Mouse (Mus musculus) embryonic stem cell, embryonic (primary cell): ENCODE measurements around the gene Mthfd1l.

Experiments used
- CTCF ChIA-PET, 4 experiments: fragments of 300-600 bp in 2 of 4; fragments of 350-600 bp in 2 of 4; sonication (Branson Sonifier 250); formaldehyde crosslinking; loops; one replicate each; lab custom pipeline; 2022; ENCODE audit warnings: inconsistent platforms in 2 of 4; lab: Charles Lee
- POLR2A ChIA-PET, 4 experiments: fragments of 300-600 bp in 2 of 4; fragments of 350-600 bp in 2 of 4; sonication (Branson Sonifier 250); formaldehyde crosslinking; loops; one replicate each; lab custom pipeline; 2022; ENCODE audit warnings: antibody characterized with exemption in 4 of 4, inconsistent platforms in 1 of 4; lab: Charles Lee

The Mthfd1l gene

GRCm38 (mm10) chr10:4159541-4160090, 186.7 kb downstream of the Mthfd1l start:
- ChIA-PET POLR2A (interaction anchor here in 1 of 4 experiments (1.8 to 3.8 kb wide), 2 partner anchors 10 kb away, joined by 6 to 14 read pairs; no protein-coding TSS in a partner anchor), CTCF (interaction anchor here in 1 of 4 experiments (0.8 kb wide), 1 partner anchor 14 kb away, joined by 3 read pairs; no protein-coding TSS in a partner anchor)

- POLR2A ChIA-PET, result interaction anchor here in 3 of 4 experiments (0.5 to 3.8 kb wide), 8 partner anchors 8 to 238 kb away, joined by 3 to 14 read pairs (median 3); no protein-coding TSS in a partner anchor
- CTCF ChIA-PET, result interaction anchor here in 2 of 4 experiments (0.6 to 1.0 kb wide), 3 partner anchors 68 to 212 kb away, joined by 4 to 5 read pairs (median 5); no protein-coding TSS in a partner anchor
Measured at GRCm38 (mm10) chr10:4160242-4160785, 187.4 kb downstream of the Mthfd1l start.

GRCm38 (mm10) chr10:4162049-4162448, 189.1 kb downstream of the Mthfd1l start:
- ChIA-PET CTCF (no interaction called here), POLR2A (no interaction called here)

- POLR2A ChIA-PET, result interaction anchor here in 1 of 4 experiments (0.8 kb wide), 1 partner anchor 15 kb away, joined by 3 read pairs; no protein-coding TSS in a partner anchor
Measured at GRCm38 (mm10) chr10:4162976-4163375, 190.1 kb downstream of the Mthfd1l start.

GRCm38 (mm10) chr10:4164681-4165080, 191.8 kb downstream of the Mthfd1l start:
- CTCF ChIA-PET, result interaction anchor here in 2 of 4 experiments (0.6 kb wide), 2 partner anchors 40 to 189 kb away, joined by 3 read pairs; no protein-coding TSS in a partner anchor
- POLR2A ChIA-PET, result interaction anchor here in 2 of 4 experiments (1.3 to 1.6 kb wide), 5 partner anchors 9 to 169 kb away, joined by 3 to 4 read pairs (median 4); no protein-coding TSS in a partner anchor

More at GRCm38 (mm10) chr10:4162976-4163375, 190.1 kb downstream of the Mthfd1l start:
- CTCF ChIA-PET, result no interaction called here

GRCm38 (mm10) chr10:4168222-4168798, 195.4 kb downstream of the Mthfd1l start:
- CTCF ChIA-PET, result interaction anchor here in 1 of 4 experiments (0.7 kb wide), 1 partner anchor 64 kb away, joined by 5 read pairs; no protein-coding TSS in a partner anchor

GRCm38 (mm10) chr10:4174229-4174628, 201.3 kb downstream of the Mthfd1l start:
- POLR2A ChIA-PET, result interaction anchor here in 2 of 4 experiments (0.6 to 1.2 kb wide), 3 partner anchors 16 to 209 kb away, joined by 3 to 5 read pairs (median 4); no protein-coding TSS in a partner anchor
- CTCF ChIA-PET, result no interaction called here

More at GRCm38 (mm10) chr10:4168222-4168798, 195.4 kb downstream of the Mthfd1l start:
- POLR2A ChIA-PET, result interaction anchor here in 1 of 4 experiments (0.6 to 1.3 kb wide), 8 partner anchors 9 to 197 kb away, joined by 3 to 4 read pairs (median 3); no protein-coding TSS in a partner anchor

GRCm38 (mm10) chr10:4174717-4175116, 201.8 kb downstream of the Mthfd1l start:
- POLR2A ChIA-PET, result interaction anchor here in 1 of 4 experiments (0.6 to 1.7 kb wide), 4 partner anchors 11 to 165 kb away, joined by 3 to 5 read pairs (median 4); no protein-coding TSS in a partner anchor

GRCm38 (mm10) chr10:4177285-4177684, 204.4 kb downstream of the Mthfd1l start:
- CTCF ChIA-PET, result interaction anchor here in 1 of 4 experiments (1.4 kb wide), 1 partner anchor 26 kb away, joined by 4 read pairs; no protein-coding TSS in a partner anchor
- POLR2A ChIA-PET, result interaction anchor here (0.5 to 1.9 kb wide), 11 partner anchors 9 to 830 kb away, joined by 3 to 5 read pairs (median 3); no protein-coding TSS in a partner anchor

More at GRCm38 (mm10) chr10:4174717-4175116, 201.8 kb downstream of the Mthfd1l start:
- CTCF ChIA-PET, result interaction anchor here in 2 of 4 experiments (1.0 to 1.2 kb wide), 2 partner anchors 86 to 230 kb away, joined by 3 read pairs; no protein-coding TSS in a partner anchor

GRCm38 (mm10) chr10:4179049-4179790, 206.3 kb downstream of the Mthfd1l start:
- POLR2A ChIA-PET, result interaction anchor here in 2 of 4 experiments (0.7 to 1.6 kb wide), 6 partner anchors 8 to 92 kb away, joined by 3 to 5 read pairs (median 3); no protein-coding TSS in a partner anchor
- CTCF ChIA-PET, result no interaction called here

- ChIA-PET POLR2A (interaction anchor here in 1 of 4 experiments (1.3 kb wide), 1 partner anchor 11 kb away, joined by 3 read pairs; no protein-coding TSS in a partner anchor), CTCF (no interaction called here)
Measured at GRCm38 (mm10) chr10:4181953-4182352, 209.0 kb downstream of the Mthfd1l start.

GRCm38 (mm10) chr10:4182406-4182805, 209.5 kb downstream of the Mthfd1l start:
- POLR2A ChIA-PET, result no interaction called here
- CTCF ChIA-PET, result no interaction called here

- ChIA-PET POLR2A (no interaction called here), CTCF (no interaction called here)
Measured at GRCm38 (mm10) chr10:4188614-4189402, 215.9 kb downstream of the Mthfd1l start.

- ChIA-PET CTCF (no interaction called here), POLR2A (interaction anchor here in 2 of 4 experiments (1.4 to 1.8 kb wide), 2 partner anchors 54 kb away, joined by 3 to 5 read pairs; no protein-coding TSS in a partner anchor)
Measured at GRCm38 (mm10) chr10:4189422-4189821, 216.5 kb downstream of the Mthfd1l start.

- ChIA-PET CTCF (interaction anchor here in 1 of 4 experiments (0.6 kb wide), 1 partner anchor 92 kb away, joined by 3 read pairs; no protein-coding TSS in a partner anchor), POLR2A (interaction anchor here in 2 of 4 experiments (0.6 to 0.8 kb wide), 3 partner anchors 44 to 153 kb away, joined by 3 read pairs; no protein-coding TSS in a partner anchor)
Measured at GRCm38 (mm10) chr10:4198978-4199377, 226.1 kb downstream of the Mthfd1l start.

- CTCF ChIA-PET, result no interaction called here
Measured at GRCm38 (mm10) chr10:4199926-4200325, 227.0 kb downstream of the Mthfd1l start.

More at GRCm38 (mm10) chr10:4199926-4200325, 227.0 kb downstream of the Mthfd1l start:
- POLR2A ChIA-PET, result no interaction called here
